Mouse (Mus musculus) thymus, postnatal 10 days (tissue): Measurements from ENCODE around the gene Enpp4.

ENCODE experiments used
- DNase-seq, 2 experiments: peaks; one replicate each; pipeline ENCODE4 v3.0.0; 2021; ENCODE audit warnings: low spot score in 2 of 2

Gene Enpp4

GRCm38 (mm10) chr17:44105287-44106138 is at the start of gene Enpp4:
Gene Enpp4, minus strand, starts transcription at chr17:44105809.
- DNase-seq: peak; percentile 87 to 88

GRCm38 (mm10) chr17:44155204-44155603 is 49.6 kb upstream of the Enpp4 start:
- no peak for DNase-seq

- DNase-seq: no peak
Observed at GRCm38 (mm10) chr17:44153871-44154270, 48.3 kb upstream of the Enpp4 start.

GRCm38 (mm10) chr17:44151889-44152288 is 46.3 kb upstream of the Enpp4 start:
- no peak for DNase-seq

DNA sequence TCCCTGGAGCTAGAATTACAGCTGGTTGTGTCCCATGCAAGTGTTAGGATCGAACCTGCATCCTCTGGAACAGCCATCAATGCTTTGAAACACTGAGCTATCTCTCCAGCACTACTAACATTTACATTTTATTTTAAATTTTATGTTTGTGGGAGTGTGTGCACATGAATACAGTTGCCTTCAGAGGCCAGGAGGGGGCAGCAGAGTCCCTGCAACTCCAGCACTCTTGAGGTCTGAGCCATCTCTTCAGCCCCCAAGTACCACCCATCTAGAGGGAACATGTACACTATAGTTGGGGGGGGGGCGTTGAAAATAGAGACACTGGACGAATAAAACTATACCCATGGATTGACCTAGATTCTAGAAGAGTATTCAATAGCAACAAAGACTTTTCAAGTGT is 45.5 kb upstream of the Enpp4 start:
- peak in 1 of 2 experiments; percentile 56 for DNase-seq

GRCm38 (mm10) chr17:44148109-44148846 is 42.7 kb upstream of the Enpp4 start:
- DNase-seq: no peak

DNA sequence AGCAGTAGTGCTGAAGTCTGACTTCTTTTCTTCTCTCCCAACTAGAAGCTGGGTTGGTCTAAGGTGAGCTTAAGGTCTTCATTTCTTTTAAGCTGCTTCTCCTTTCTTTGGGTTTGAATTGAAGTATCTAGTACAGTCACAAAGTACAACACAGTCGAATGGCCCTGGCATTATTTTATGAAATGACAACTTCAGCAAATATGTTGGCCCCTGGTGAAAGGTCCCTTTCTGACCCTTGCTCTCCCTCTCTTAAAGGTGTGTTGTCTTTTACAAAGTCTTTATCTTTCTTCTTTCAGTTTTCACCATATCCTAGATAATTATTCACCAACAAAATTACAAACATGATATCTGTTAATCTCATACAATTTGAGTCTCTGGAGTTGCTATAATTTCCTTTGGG is 40.2 kb upstream of the Enpp4 start:
- no peak for DNase-seq

- no peak for DNase-seq
Observed at GRCm38 (mm10) chr17:44136863-44137640, 31.4 kb upstream of the Enpp4 start.

- DNase-seq: no peak
Observed at GRCm38 (mm10) chr17:44136018-44136417, 30.4 kb upstream of the Enpp4 start.

GRCm38 (mm10) chr17:44134545-44134944 is 28.9 kb upstream of the Enpp4 start:
- no peak for DNase-seq

- DNase-seq: no peak
Observed at GRCm38 (mm10) chr17:44134106-44134505, 28.5 kb upstream of the Enpp4 start.

- DNase-seq: peak; percentile 23 to 75
Observed at GRCm38 (mm10) chr17:44130429-44130828, 24.8 kb upstream of the Enpp4 start.

DNA sequence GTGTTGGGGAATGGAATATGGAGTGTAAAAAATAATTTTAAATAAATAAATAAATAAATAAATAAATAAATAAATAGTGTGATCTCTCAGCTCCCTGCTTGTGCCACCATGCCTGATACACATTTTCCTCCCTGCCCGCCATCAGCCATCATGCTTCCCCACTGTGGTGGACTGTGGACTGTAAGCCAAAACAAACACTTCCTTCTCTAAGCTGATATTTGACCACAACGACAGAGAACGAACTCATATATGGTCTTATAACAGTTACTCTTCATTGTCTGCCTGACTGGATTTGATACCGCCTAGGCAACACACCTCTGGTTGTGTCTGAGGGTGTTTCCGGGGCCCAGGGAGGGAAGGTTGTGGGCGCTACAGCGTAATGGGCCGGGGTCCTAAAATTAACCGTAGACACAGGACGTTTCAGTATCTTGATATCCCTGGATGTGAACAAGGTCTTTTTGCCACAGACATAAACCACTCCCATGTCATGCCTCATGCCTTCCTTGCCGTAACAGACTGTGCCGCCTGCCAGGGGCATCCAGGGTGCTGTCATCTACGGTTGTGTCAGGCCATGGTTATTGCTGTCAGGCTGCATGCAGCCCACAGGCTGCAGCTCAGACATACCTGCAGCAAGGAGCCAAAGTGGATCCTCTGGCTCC is 23.6 kb upstream of the Enpp4 start:
- DNase-seq: no peak

DNA sequence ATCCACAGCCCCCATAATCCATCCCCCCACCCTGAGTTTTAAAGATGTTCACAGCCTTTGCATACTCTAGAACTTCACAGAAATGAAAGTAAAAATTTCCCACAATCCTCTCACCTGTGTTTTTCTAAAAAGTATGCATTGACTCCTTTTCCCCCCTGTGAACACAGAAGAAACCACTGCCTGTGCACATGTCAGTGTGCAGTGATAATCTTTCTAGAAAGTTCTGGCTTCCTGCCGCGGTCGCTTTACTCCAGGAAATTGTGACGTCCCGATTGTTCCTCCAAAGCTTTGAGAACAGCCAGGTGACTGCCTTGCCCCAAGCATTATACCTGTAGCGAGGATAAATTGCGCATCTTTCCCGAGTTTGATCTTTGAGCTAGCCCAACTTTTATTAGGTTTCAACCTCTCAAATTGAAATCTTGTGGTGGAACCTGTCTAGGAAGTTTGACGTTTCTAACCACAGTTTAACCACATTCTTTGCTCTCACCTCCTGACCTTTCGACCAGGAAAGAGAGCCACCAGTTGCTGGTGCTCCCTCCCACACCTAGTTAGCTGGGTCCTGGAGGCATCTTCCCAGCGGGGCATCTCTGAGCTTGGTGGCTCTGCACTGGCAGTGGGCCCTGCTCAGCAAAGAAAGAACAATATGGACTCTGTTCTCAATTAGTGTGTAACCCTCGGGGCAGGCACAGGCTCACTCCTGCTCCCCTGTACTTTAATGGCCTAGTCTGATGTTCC is 15.9 kb upstream of the Enpp4 start:
- no peak for DNase-seq

GRCm38 (mm10) chr17:44118231-44118630 is 12.6 kb upstream of the Enpp4 start:
- no peak for DNase-seq

DNA sequence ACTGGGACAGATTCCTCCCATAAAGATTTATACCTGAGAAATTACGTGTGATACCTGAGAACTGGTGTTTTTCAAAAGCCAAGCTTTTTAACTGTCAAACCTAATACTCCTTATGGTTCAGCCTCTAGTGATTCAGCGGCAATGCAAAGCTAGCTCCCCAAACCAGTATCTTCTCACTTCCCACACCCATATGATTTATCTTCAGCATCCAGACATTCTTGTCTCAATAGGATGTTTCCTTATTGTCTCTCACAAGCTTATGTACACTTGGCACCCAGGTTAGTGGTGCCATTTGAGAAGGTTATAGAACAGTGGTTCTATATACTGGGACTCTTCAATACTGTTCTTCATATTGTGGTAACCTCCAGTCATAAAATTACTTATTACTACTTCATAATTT is 12.1 kb upstream of the Enpp4 start:
- no peak for DNase-seq

GRCm38 (mm10) chr17:44116584-44116983 is 11.0 kb upstream of the Enpp4 start:
- no peak for DNase-seq

DNA sequence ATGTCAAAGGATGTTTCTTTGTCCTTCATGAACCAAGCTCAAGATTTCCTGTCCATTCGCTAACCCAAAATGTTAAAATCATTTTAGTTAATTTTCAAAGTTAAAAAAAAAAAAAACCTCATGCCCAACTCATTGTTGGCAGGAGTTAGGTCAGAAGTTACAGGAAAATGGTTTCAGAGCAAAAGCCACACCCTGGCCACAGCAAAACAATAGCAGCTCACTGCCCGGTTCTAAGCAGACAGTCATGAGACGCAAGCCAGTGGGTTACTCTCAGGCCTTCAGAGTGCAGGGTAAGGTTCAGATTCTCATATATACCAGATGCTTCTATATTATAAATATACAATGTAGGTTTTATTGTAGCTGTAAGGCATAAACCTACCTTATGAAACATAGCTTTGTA is 2.7 kb upstream of the Enpp4 start:
- DNase-seq: no peak

DNA sequence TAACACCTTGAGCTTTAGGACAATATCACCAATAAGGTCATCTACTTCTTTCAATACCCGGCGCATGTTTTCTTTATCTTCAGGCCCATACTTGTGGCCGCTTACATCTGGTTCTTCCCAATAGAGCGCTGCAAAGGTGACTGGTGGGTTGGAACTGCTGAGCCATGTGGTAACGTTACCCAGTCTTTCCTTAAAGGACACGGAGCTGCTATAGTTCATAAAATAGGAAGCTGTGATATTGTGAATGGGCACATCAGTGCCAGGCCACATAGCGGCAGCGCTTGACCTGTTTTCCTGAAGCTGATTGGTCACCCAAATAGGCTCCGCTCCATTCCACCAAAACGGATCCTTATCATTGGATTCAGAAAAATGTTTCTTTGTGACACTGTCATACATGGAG is 3.6 kb downstream of the Enpp4 start:
- DNase-seq: no peak

GRCm38 (mm10) chr17:44100906-44101305 is 4.7 kb downstream of the Enpp4 start:
- no peak for DNase-seq

- DNase-seq: no peak
Observed at GRCm38 (mm10) chr17:44100486-44100885, 5.1 kb downstream of the Enpp4 start.
